Mouse (Mus musculus) thymus, adult 2 months (tissue): ENCODE data around the gene Rap2a.

Source experiments
- CTCF ChIP-seq: fragments of 200-500 bp; IDR thresholded peaks from 2 replicates; pipeline ENCODE4 v1.5.1; 2012; ENCODE audit warnings: mild to moderate bottlenecking, control low read depth, low read length, moderate library complexity, borderline replicate concordance; ENCODE audit not compliant: control insufficient read depth, poor library complexity, insufficient read depth; ENCODE audit errors: extremely low read depth
- POLR2A ChIP-seq: fragments of 200-500 bp; IDR thresholded peaks from 2 replicates; pipeline ENCODE4 v1.6.1; 2012; ENCODE audit warnings: mild to moderate bottlenecking, low read length, control low read depth, moderate library complexity; ENCODE audit not compliant: control insufficient read depth, poor library complexity, insufficient read depth; ENCODE audit errors: extremely low read depth

DNA sequence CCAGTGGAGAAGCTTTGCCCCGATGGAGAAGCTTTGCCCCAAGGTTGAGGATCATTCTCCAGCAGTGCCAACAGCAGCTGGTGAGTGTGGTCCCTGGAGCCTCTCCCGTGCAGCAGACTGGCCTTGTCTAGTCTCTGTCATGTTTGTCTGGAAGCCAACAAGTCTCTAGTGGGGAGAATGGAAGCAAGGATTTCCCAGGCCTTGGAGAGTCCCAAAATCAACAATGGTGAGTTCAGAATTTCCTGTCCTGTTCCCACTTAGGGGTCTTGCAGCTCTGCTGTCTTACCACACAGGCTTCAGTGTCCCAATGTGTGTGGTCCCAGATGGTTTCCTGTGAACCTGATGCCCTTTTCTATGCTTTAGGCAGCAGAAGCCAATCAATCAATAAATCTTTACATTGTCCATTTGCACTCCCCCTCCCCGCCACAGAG, 56.6 kb downstream of the Rap2a start:
- TF ChIP-seq CTCF: no peak
- no peak for TF ChIP-seq POLR2A
